Mouse (Mus musculus) midbrain, postnatal 0 days (tissue): ENCODE data around the gene Chmp5. TPM values are rescaled to one million over a fixed set of nuclear protein-coding genes. Genes with fewer than 3 reads are reported as not detected.
"Not testable (repeated sequence)": the region's sequence is repeated elsewhere in the genome, so short reads cannot be mapped to it uniquely, and the experiment has no call there.

Experiments used
- ATAC-seq: fragments of 200-750 bp; cut with Nextera tagmentation; 2 replicates; pipeline ENCODE4 v1.8.0; 2017; ENCODE audit warnings: moderate number of reproducible peaks, mild to moderate bottlenecking, moderate TSS enrichment, moderate library complexity; ENCODE audit not compliant: low FRiP score
- DNase-seq: peaks from one replicate; pipeline ENCODE4 v3.0.0-alpha.2; 2015; ENCODE audit warnings: low spot score
- H3K27ac ChIP-seq: fragments of 300-500 bp; sonication (generic); 2 replicates; pipeline ENCODE4 v1.5.1; 2014; ENCODE audit warnings: low read depth, mild to moderate bottlenecking, low read length, mixed read lengths
- H3K27me3 ChIP-seq: fragments of 300-500 bp; sonication (generic); 2 replicates; pipeline ENCODE4 v1.6.1; 2014; ENCODE audit warnings: low read length, control low read depth, mixed read lengths; ENCODE audit not compliant: insufficient read depth
- H3K36me3 ChIP-seq: fragments of 300-500 bp; sonication (generic); 2 replicates; pipeline ENCODE4 v1.6.1; 2014; ENCODE audit warnings: low read length, control low read depth, mixed read lengths; ENCODE audit not compliant: insufficient read depth
- H3K4me1 ChIP-seq: fragments of 300-500 bp; sonication (generic); 2 replicates; pipeline ENCODE4 v1.6.1; 2014; ENCODE audit warnings: mild to moderate bottlenecking, control low read depth, antibody characterized with exemption, low read length, mixed read lengths; ENCODE audit not compliant: insufficient read depth
- H3K4me2 ChIP-seq: fragments of 300-500 bp; sonication (generic); 2 replicates; pipeline ENCODE4 v1.6.1; 2014; ENCODE audit warnings: low read depth, mild to moderate bottlenecking, low read length, mixed read lengths; ENCODE audit not compliant: poor library complexity, severe bottlenecking
- H3K4me3 ChIP-seq: fragments of 300-500 bp; sonication (generic); 2 replicates; pipeline ENCODE4 v1.5.1; 2014; ENCODE audit warnings: low read depth, mild to moderate bottlenecking, low read length, moderate library complexity
- H3K9ac ChIP-seq: fragments of 300-500 bp; sonication (generic); replicated peaks from 2 replicates; pipeline ENCODE4 v1.6.1; 2014; ENCODE audit warnings: mild to moderate bottlenecking, low read length, moderate library complexity, mixed read lengths; ENCODE audit not compliant: poor library complexity, severe bottlenecking
- H3K9me3 ChIP-seq: fragments of 300-500 bp; sonication (generic); 2 replicates; pipeline ENCODE4 v1.6.1; 2016; ENCODE audit warnings: low read length, control low read depth
- CTCF ChIP-seq: IDR thresholded peaks from 2 replicates; pipeline ENCODE4 v1.5.1; 2016; ENCODE audit warnings: antibody characterized with exemption, mild to moderate bottlenecking
- WGBS: fragments of 180-500 bp; shearing (Covaris S2); extraction: QIAGEN DNeasy Blood & Tissue Kit; methylation state at CpG from one replicate; pipeline ENCODE4 v1.1.7; 2014; 5-methylcytosine and 5-hydroxymethylcytosine counted together
- polyA plus RNA-seq: library from polyadenylated mRNA; unstranded; fragments of >200 nt; fragmentation: Nextera tagmentation; extraction: Ambion mirVana; gene quantifications from 2 replicates; pipeline ENCODE4 v1.2.1, GENCODE M21; 2015
- total RNA-seq: library from RNA; depleted of rRNA; stranded (reverse); fragments of >200 nt; gene quantifications from 2 replicates; pipeline ENCODE4 v1.2.3, GENCODE M21; 2014

The Chmp5 gene
- total and polyA plus RNA-seq, 2 experiments from 2014 or later, result 66.9 to 131 TPM

- Histone ChIP-seq H3K4me1 (no peaks in the 10 kb centered on the region), H3K27ac (no peak overlapping the region), H3K36me3 (no peaks in the 10 kb centered on the region), H3K9me3 (no peaks in the 10 kb centered on the region), H3K27me3 (no peaks in the 10 kb centered on the region), H3K4me2 (no peak overlapping the region), H3K9ac (no peak overlapping the region), H3K4me3 (no peak overlapping the region)
- 69% methylated on average over 3 of the region's 3 CpGs for WGBS
- no peak for TF ChIP-seq CTCF
- DNase-seq (no peak), ATAC-seq (no peak)
These were observed 26.9 kb upstream of the Chmp5 start for GRCm38 (mm10) chr4:40921288-40921687.

- H3K9ac ChIP-seq, result no peak overlapping the region
- H3K27ac ChIP-seq, result no peak overlapping the region
- DNase-seq (no peak), ATAC-seq (no peak)
- H3K36me3 ChIP-seq, result no peaks in the 10 kb centered on the region
- H3K9me3 ChIP-seq, result no peaks in the 10 kb centered on the region
- WGBS, result 83% methylated on average over 6 of the region's 6 CpGs
- no peak for TF ChIP-seq CTCF
- no peak overlapping the region for H3K4me2 ChIP-seq
- no peaks in the 10 kb centered on the region for H3K27me3 ChIP-seq
- no peaks in the 10 kb centered on the region for H3K4me1 ChIP-seq
- no peak overlapping the region for H3K4me3 ChIP-seq
These were observed 25.0 kb upstream of the Chmp5 start for GRCm38 (mm10) chr4:40923087-40923651.

- no peaks in the 10 kb centered on the region for H3K9me3 ChIP-seq
- ATAC-seq (no peak), DNase-seq (no peak)
- H3K4me3 ChIP-seq, result no peak overlapping the region
- H3K4me1 ChIP-seq, result no peaks in the 10 kb centered on the region
- no peaks in the 10 kb centered on the region for H3K27me3 ChIP-seq
- no peak overlapping the region for H3K4me2 ChIP-seq
- H3K27ac ChIP-seq, result no peak overlapping the region
- 28% methylated on average over 3 of the region's 3 CpGs for WGBS
- no peak overlapping the region for H3K9ac ChIP-seq
- TF ChIP-seq CTCF, result no peak
- H3K36me3 ChIP-seq, result no peaks in the 10 kb centered on the region
These were observed 22.6 kb upstream of the Chmp5 start for GRCm38 (mm10) chr4:40925568-40925967.

GRCm38 (mm10) chr4:40929046-40929445 lies 19.2 kb upstream of the Chmp5 start:
- Histone ChIP-seq H3K4me1 (no peaks in the 10 kb centered on the region), H3K27ac (no peak overlapping the region), H3K4me3 (no peak overlapping the region), H3K36me3 (0 out of 2 replicates have a peak, but pooled peaks cover 3% of the 10 kb centered on the region), H3K27me3 (no peaks in the 10 kb centered on the region), H3K4me2 (no peak overlapping the region), H3K9ac (no peak overlapping the region), H3K9me3 (no peaks in the 10 kb centered on the region)
- ATAC-seq (no peak), DNase-seq (no peak)
- no peak for TF ChIP-seq CTCF
- WGBS, result 85% methylated on average over 7 of the region's 7 CpGs

GRCm38 (mm10) chr4:40933694-40934093 lies 14.5 kb upstream of the Chmp5 start:
- ATAC-seq (no peak), DNase-seq (no peak)
- no peaks in the 10 kb centered on the region for H3K4me1 ChIP-seq
- H3K27ac ChIP-seq, result no peak overlapping the region
- WGBS, result over 99% methylated on average over 5 of the region's 5 CpGs
- H3K27me3 ChIP-seq, result no peaks in the 10 kb centered on the region
- H3K4me2 ChIP-seq, result no peak overlapping the region
- H3K36me3 ChIP-seq, result peaks cover 14% of the 10 kb centered on the region
- no peak overlapping the region for H3K4me3 ChIP-seq
- H3K9ac ChIP-seq, result no peak overlapping the region
- TF ChIP-seq CTCF, result no peak
- H3K9me3 ChIP-seq, result no peaks in the 10 kb centered on the region

GRCm38 (mm10) chr4:40934369-40934768 lies 13.8 kb upstream of the Chmp5 start:
- H3K4me2 ChIP-seq, ATAC-seq, H3K9ac ChIP-seq, H3K27me3 ChIP-seq, H3K4me1 ChIP-seq, H3K4me3 ChIP-seq, DNase-seq, H3K27ac ChIP-seq, H3K9me3 ChIP-seq: not testable (repeated sequence)
- peaks cover 20% of the 10 kb centered on the region for H3K36me3 ChIP-seq
- 92% methylated on average over 3 of the region's 3 CpGs for WGBS
